Mouse (Mus musculus) erythroblast, embryonic 14.5 days (primary cell): ENCODE results near the gene Ddost.

Experiments used
- GATA1 ChIP-seq: IDR thresholded peaks from 2 replicates; pipeline ENCODE4 v1.6.1; 2012; ENCODE audit warnings: low read length, inconsistent platforms, mixed read lengths
- TAL1 ChIP-seq: IDR thresholded peaks from 3 replicates; pipeline ENCODE4 v1.6.1; 2012; ENCODE audit warnings: low read length, inconsistent platforms, mixed read lengths

DNA sequence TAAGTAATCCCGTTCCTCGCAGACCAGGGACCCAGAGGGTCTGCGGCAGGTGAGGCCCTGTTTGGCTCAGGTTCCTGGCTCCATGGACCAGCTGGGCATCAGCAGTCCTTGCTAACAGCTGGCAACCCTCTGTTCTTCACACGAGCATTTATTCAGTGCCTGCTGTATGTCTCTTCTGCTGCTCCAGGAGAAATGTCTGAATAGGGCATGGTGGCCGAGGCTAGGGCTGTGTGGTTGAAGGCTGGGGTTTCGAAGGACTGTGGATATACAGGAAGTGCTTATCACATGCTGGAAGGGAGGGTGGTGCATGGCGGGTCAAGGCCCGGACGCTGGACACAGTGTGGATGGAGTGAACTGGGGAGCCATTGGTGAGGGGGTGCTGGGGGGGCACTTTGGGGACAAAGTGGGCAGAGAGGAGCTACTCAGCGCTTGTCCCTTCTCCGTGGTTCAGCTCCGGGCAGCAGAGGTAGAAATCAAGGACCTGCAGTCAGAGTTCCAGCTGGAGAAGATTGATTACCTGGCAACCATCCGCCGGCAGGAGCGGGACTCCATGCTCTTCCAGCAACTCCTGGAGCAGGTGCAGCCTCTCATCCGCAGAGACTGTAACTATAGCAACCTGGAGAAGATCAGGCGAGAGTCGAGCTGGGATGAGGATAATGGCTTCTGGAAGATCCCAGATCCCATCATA lies 11.1 kb upstream of the Ddost start:
- TF ChIP-seq GATA1 (no peak), TAL1 (no peak)
